Mouse (Mus musculus) kidney, embryonic 15.5 days (tissue): ENCODE results near the gene Adad1. TPM values are rescaled to one million over a fixed set of nuclear protein-coding genes. Genes with fewer than 3 reads are reported as not detected.

Source experiments
- ATAC-seq: fragments of 200-750 bp; cut with Nextera tagmentation; replicated peaks from 2 replicates; pipeline ENCODE4 v1.8.0; 2017; ENCODE audit warnings: moderate TSS enrichment; ENCODE audit not compliant: low FRiP score
- H3K27ac ChIP-seq: fragments of 300-500 bp; sonication (generic); 2 replicates; pipeline ENCODE4 v1.5.1; 2015; ENCODE audit warnings: mild to moderate bottlenecking, inconsistent platforms
- H3K27me3 ChIP-seq: fragments of 300-500 bp; sonication (generic); 2 replicates; pipeline ENCODE4 v1.6.1; 2015; ENCODE audit warnings: inconsistent platforms
- H3K36me3 ChIP-seq: fragments of 300-500 bp; sonication (generic); 2 replicates; pipeline ENCODE4 v1.6.1; 2015; ENCODE audit warnings: inconsistent platforms
- H3K4me1 ChIP-seq: fragments of 300-500 bp; sonication (generic); 2 replicates; pipeline ENCODE4 v1.6.1; 2015; ENCODE audit warnings: inconsistent platforms
- H3K4me2 ChIP-seq: fragments of 300-500 bp; sonication (generic); 2 replicates; pipeline ENCODE4 v1.6.1; 2015; ENCODE audit warnings: moderate library complexity, mild to moderate bottlenecking, inconsistent platforms
- H3K4me3 ChIP-seq: fragments of 300-500 bp; sonication (generic); replicated peaks from 2 replicates; pipeline ENCODE4 v1.5.1; 2015; ENCODE audit warnings: mild to moderate bottlenecking, inconsistent platforms
- H3K9ac ChIP-seq: fragments of 300-500 bp; sonication (generic); 2 replicates; pipeline ENCODE4 v1.6.1; 2015; ENCODE audit warnings: mild to moderate bottlenecking, inconsistent platforms
- H3K9me3 ChIP-seq: fragments of 300-500 bp; sonication (generic); replicated peaks from 2 replicates; pipeline ENCODE4 v1.6.1; 2016; ENCODE audit warnings: inconsistent platforms
- WGBS: fragments of 180-500 bp; shearing (Covaris S2); methylation state at CpG from one replicate; pipeline ENCODE4 v1.1.7; 2015; ENCODE audit warnings: mixed read lengths; 5-methylcytosine and 5-hydroxymethylcytosine counted together
- polyA plus RNA-seq: library from polyadenylated mRNA; unstranded; fragments of >200 nt; fragmentation: Nextera tagmentation; extraction: Ambion mirVana; gene quantifications from 2 replicates; pipeline ENCODE4 v1.2.1, GENCODE M21; 2015

Adad1 gene
- polyA plus RNA-seq, 1 experiment from 2014 or later, result 0.27 TPM

DNA sequence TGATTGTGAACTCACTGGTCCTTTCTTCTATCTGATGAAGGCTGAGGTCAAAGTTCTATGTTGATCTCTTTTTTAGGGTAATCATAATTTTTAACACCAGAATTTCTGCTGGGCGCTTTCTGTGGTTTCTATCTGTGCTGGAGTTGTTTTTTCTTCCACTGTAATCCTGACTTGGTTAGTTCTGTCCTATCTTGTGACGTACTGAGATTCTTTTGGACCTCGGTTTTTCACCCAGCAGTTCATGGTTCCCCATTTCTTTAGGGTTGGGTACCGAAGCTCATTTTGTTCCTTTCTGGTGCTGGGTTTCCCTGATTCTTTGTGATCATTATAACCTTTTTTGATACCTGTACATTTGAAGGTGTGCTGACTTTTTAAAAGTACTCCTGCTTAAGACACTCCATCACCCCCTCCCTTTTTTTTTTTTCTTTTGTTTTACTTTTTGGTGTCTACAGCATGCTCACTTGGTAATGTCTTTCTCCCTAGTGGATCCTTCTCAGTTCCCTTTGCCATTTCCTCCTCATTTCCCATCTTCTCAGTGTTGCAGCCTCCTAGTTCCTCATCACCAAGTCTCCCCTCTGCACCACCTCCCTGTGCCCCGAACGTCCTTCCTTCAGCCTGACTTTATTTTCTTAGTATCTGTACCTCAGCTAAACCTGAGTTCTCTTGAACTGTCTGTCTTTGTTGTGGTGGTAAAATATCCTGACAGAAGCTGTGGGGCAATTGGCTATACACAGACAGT, 77.0 kb downstream of the Adad1 start:
- 91% methylated on average over 6 of the region's 6 CpGs for WGBS
- H3K27me3 ChIP-seq, result no peaks in the 10 kb centered on the region

DNA sequence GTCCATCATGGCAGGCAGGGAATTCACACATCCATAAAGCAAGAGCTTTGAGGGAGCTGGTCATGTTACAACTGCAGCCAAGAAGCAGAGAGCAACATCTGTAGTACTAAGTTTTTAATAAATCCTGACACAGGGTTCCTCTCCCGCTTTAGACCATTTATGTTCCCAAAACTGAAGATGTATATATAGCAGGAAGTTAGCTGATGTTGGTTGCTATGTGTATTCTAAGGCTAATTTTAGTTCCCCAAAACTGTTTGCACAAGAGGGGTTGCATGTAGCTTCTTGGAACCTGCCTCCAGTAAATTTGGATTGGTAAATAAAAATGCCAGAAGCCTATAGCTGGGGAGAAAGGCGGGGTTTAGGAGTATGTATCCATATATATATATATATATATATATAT, 78.5 kb downstream of the Adad1 start:
- Histone ChIP-seq H3K4me1 (peaks cover 14% of the 10 kb centered on the region), H3K4me3 (no peak overlapping the region), H3K4me2 (no peak overlapping the region), H3K9me3 (no peaks in the 10 kb centered on the region), H3K9ac (no peak overlapping the region), H3K36me3 (no peaks in the 10 kb centered on the region), H3K27me3 (no peaks in the 10 kb centered on the region), H3K27ac (no peak overlapping the region)
- 96% methylated on average over 2 of the region's 2 CpGs for WGBS
- no peak for ATAC-seq

More for the DNA sequence above, 77.0 kb downstream of the Adad1 start:
- Histone ChIP-seq H3K9me3 (no peaks in the 10 kb centered on the region), H3K4me1 (peaks cover 4% of the 10 kb centered on the region; the same call in 1 of the 2 replicates), H3K4me2 (no peak overlapping the region), H3K4me3 (no peak overlapping the region), H3K27ac (no peak overlapping the region), H3K36me3 (no peaks in the 10 kb centered on the region), H3K9ac (no peak overlapping the region)
- no peak for ATAC-seq

DNA sequence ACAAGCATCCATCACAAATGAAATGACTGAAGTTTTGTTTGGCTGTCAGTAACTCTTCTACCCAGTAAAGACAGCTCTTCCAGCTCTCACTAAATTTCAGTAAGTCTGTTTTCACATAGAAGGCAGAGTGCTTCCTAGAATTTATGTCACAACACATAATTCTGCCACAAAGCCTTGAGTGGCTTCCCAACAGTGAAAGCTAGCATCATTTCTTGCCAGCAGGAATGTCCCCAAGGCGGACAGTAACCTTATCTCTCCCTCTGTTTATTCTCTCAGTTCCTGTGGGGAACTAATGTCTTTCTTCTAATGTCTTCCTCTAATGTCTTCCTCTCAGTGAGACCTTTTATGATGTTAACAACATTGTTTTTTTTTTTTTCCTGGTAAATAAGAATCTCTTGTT, 81.7 kb downstream of the Adad1 start:
- 15% methylated on average over 1 of the region's 1 CpGs for WGBS
- no peak for ATAC-seq

DNA sequence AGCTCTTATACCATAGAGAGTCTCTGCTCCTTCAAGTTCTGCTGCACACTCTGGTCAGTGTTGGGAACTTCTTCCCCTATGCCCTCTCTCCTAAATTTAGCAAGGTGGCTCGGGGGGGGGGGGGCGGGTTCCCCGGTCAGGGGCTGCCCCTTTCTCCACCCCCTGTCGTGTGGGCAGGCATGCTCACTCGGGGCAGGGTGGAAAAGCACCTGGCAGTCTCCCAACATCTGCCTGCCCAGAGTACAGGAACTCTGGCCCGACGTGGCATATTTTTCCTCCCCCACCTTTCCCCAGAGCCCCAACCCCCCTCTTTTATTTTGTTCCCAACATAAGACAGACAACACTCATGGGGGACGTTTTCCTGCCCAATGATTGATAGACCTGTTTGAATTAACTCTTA, 83.1 kb downstream of the Adad1 start:
- peak overlapping the region; percentile 30; the same call in 1 of the 2 replicates for H3K4me2 ChIP-seq
- H3K9me3 ChIP-seq, result no peaks in the 10 kb centered on the region
- H3K27ac ChIP-seq, result no peak overlapping the region
- WGBS, result 7% methylated on average over 8 of the region's 8 CpGs
- H3K4me1 ChIP-seq, result peaks cover 12% of the 10 kb centered on the region
- no peak overlapping the region for H3K9ac ChIP-seq
- peak; percentile 49; the same call in 1 of the 2 replicates for ATAC-seq
- H3K36me3 ChIP-seq, result no peaks in the 10 kb centered on the region
- no peak overlapping the region for H3K4me3 ChIP-seq
- H3K27me3 ChIP-seq, result no peaks in the 10 kb centered on the region

More for the DNA sequence above, 81.7 kb downstream of the Adad1 start:
- no peak overlapping the region for H3K4me2 ChIP-seq
- H3K27ac ChIP-seq, result no peak overlapping the region
- H3K36me3 ChIP-seq, result no peaks in the 10 kb centered on the region
- peaks cover 12% of the 10 kb centered on the region for H3K4me1 ChIP-seq
- H3K4me3 ChIP-seq, result no peak overlapping the region
- no peaks in the 10 kb centered on the region for H3K27me3 ChIP-seq
- H3K9me3 ChIP-seq, result no peaks in the 10 kb centered on the region
- no peak overlapping the region for H3K9ac ChIP-seq

DNA sequence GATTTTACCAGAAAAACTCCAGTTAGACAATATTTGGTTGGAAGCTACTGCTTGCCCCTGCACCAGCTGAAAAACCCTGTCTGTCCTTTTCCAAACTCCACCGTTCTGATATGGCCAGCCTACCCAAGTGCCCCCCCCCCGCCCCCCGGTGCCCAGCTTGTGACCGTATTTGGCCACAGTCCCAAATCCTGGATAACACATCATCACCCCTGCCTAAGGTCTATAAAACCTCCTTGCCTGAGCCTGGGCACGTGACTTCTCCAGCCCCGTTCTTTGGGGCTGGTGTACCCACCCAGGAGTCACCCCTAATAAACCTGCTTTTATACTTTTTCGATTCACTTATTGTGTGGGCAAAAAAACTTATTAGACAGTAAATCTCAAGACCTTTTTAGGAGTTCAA, 83.5 kb downstream of the Adad1 start:
- peaks cover 12% of the 10 kb centered on the region for H3K4me1 ChIP-seq
- no peak overlapping the region for H3K9ac ChIP-seq
- no peak overlapping the region for H3K4me3 ChIP-seq
- H3K36me3 ChIP-seq, result no peaks in the 10 kb centered on the region
- no peak for ATAC-seq
- no peak overlapping the region for H3K27ac ChIP-seq
- H3K4me2 ChIP-seq, result peak overlapping the region; percentile 30; the same call in 1 of the 2 replicates
- H3K9me3 ChIP-seq, result no peaks in the 10 kb centered on the region
- WGBS, result 56% methylated on average over 7 of the region's 7 CpGs
- no peaks in the 10 kb centered on the region for H3K27me3 ChIP-seq

DNA sequence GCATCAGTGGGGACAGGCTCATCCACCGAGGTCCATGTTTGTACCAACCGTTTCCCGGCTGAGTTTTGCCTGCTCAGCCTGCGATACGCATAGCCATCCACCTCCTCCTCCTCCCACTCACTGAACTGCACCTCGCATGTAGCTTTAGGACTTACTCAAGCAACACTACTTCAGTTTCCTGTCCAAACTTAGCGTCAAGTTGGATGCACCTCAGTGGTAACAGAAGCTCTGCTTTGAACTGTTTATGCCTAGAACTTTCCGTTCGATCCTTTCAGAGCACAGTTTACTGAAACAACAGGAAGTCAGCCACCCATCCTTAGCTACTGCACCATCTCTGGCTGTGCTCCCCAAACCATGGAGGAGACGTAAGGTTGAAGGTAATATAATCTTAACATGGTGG, 88.9 kb downstream of the Adad1 start:
- Histone ChIP-seq H3K36me3 (no peaks in the 10 kb centered on the region), H3K4me2 (no peak overlapping the region), H3K4me3 (no peak overlapping the region), H3K9me3 (no peaks in the 10 kb centered on the region), H3K27me3 (no peaks in the 10 kb centered on the region), H3K9ac (no peak overlapping the region), H3K4me1 (no peaks in the 10 kb centered on the region), H3K27ac (no peak overlapping the region)
- 51% methylated on average over 10 of the region's 10 CpGs for whole genome bisulfite sequencing
- ATAC-seq, result no peak

DNA sequence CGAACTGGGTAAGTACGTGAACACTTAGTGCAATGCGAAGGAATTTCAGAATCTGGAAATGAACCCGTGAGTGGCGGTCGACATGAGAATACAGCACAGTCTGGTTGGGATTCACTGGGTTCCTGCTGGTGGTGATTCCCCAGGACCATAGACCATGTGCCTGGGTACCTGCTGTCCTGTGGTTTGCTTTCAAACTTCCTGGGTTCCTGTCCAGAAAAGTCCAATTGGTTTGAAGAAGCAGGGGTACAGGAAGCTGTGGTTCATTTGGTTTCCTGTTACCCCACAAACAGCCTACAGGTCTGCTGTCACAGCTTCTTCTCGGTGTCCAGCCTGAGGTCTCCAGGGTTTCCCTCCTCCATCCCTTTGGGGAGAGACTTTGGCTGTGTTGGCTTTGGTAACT, 89.7 kb downstream of the Adad1 start:
- no peaks in the 10 kb centered on the region for H3K9me3 ChIP-seq
- H3K9ac ChIP-seq, result no peak overlapping the region
- no peak overlapping the region for H3K4me3 ChIP-seq
- H3K36me3 ChIP-seq, result no peaks in the 10 kb centered on the region
- H3K4me2 ChIP-seq, result no peak overlapping the region
- 92% methylated on average over 7 of the region's 7 CpGs for WGBS
- H3K27me3 ChIP-seq, result no peaks in the 10 kb centered on the region
- no peak for ATAC-seq
- H3K27ac ChIP-seq, result no peak overlapping the region
- no peaks in the 10 kb centered on the region for H3K4me1 ChIP-seq

DNA sequence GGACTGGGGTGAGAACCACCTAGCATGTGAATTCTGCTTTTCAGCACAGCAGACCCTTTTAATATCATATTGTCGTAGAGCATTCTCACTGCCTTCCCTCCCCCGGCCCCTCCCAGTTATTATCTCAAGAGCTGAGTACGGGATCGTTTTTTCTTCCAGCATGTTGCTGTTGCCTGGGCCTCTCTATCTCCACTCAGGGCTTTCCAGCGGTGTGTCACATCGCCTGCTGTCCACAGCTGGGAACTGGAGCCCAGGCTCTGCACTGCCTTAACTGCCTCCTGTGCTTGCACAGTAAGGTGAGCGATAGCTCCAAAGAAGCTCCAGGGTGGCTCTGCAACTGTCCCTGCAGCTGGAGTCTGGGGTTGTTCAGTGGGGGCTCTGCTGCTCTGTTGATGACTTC, 91.1 kb downstream of the Adad1 start:
- Histone ChIP-seq H3K9me3 (no peaks in the 10 kb centered on the region), H3K27me3 (no peaks in the 10 kb centered on the region), H3K4me1 (no peaks in the 10 kb centered on the region), H3K9ac (no peak overlapping the region), H3K4me2 (no peak overlapping the region), H3K27ac (no peak overlapping the region), H3K36me3 (no peaks in the 10 kb centered on the region), H3K4me3 (no peak overlapping the region)
- WGBS, result 60% methylated on average over 7 of the region's 7 CpGs
- no peak for ATAC-seq

DNA sequence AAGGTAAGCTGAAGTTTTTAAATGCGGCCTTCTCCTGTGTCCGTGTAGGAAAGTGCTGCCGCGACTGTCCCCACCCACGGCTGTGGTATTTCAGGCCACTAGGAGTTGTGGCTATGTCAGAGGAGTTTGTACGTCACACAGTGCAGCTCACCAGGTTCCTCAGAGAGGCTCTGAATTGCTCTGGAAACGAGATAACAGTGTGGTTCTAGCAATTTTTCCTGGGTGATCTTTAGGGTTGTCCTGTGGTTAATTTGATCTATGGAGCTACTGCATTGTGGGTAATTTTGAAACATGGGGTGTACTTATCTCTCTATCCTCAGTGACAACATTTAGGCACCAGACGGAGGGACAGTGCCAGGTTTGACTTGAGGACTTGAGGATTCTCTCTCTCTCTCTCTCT, 93.8 kb downstream of the Adad1 start:
- 75% methylated on average over 8 of the region's 8 CpGs for WGBS
- Histone ChIP-seq H3K36me3 (no peaks in the 10 kb centered on the region), H3K4me1 (no peaks in the 10 kb centered on the region), H3K27me3 (no peaks in the 10 kb centered on the region), H3K9ac (no peak overlapping the region), H3K9me3 (no peaks in the 10 kb centered on the region), H3K27ac (no peak overlapping the region), H3K4me2 (no peak overlapping the region), H3K4me3 (no peak overlapping the region)
- ATAC-seq, result no peak

DNA sequence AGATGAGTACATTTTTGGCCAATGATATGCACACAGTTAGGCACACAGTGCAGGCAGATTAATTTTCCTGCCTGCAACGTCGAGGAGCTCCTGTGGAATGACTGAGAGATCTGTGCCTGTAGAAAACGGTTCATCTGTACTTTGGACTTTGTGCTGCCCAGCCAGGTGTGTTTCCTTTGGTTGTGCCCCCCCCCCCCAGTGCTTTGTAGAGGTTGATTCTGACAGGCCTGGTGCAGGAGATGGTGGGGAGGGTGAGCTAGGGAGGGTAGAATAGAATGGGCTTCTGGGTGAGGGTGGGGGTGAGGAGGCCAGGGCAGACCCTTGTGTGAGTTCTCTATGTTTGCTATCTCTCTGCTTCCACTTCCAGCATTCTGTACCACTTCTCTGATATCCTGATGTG, 94.9 kb downstream of the Adad1 start:
- WGBS, result 73% methylated on average over 3 of the region's 3 CpGs
- no peak overlapping the region for H3K9ac ChIP-seq
- H3K36me3 ChIP-seq, result no peaks in the 10 kb centered on the region
- H3K4me3 ChIP-seq, result no peak overlapping the region
- H3K4me2 ChIP-seq, result no peak overlapping the region
- H3K9me3 ChIP-seq, result no peaks in the 10 kb centered on the region
- no peak for ATAC-seq
- H3K27ac ChIP-seq, result no peak overlapping the region
- no peaks in the 10 kb centered on the region for H3K4me1 ChIP-seq
- no peaks in the 10 kb centered on the region for H3K27me3 ChIP-seq

DNA sequence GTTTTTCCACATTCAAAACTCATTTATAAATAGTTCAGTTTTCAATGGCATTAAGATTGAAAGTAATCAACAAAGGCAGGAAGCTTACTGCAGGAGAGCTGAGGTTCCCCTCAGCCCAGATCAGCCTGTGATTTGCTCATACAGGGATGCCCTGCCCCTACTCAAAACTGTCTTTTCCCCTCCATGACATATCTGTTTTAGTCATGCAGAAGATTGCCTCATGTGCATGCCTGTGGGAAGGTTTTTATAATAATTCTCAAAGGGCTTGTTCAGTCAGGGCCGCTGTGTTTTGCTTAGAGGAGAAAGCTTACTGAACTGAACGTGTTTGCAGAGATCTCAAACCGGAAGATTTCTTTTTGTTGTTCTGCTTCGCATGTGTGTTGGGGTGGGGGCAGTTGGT, 97.8 kb downstream of the Adad1 start:
- no peaks in the 10 kb centered on the region for H3K9me3 ChIP-seq
- ATAC-seq, result no peak
- no peaks in the 10 kb centered on the region for H3K36me3 ChIP-seq
- H3K9ac ChIP-seq, result no peak overlapping the region
- WGBS, result 64% methylated on average over 4 of the region's 4 CpGs
- no peak overlapping the region for H3K4me3 ChIP-seq
- no peak overlapping the region for H3K4me2 ChIP-seq
- H3K27me3 ChIP-seq, result no peaks in the 10 kb centered on the region
- no peaks in the 10 kb centered on the region for H3K4me1 ChIP-seq
- H3K27ac ChIP-seq, result no peak overlapping the region

DNA sequence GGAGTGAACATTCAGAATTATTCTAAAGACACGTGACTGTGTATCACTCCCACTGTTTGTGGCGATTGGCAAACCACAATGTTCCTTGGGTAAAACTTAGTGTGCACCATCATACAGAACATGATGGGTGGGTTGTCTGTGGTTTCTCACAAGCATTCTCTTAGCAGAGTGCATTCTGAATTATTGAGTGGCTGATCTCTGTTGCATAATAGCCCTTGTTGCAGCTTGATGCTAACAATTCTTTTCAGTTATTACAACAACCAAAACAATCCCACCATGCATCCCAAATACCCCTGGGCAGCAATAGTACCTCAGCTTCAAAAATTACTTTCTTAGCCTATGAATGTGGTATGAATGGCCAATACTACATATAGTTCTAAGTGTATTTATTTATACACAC, 106.0 kb downstream of the Adad1 start:
- Histone ChIP-seq H3K4me1 (no peaks in the 10 kb centered on the region), H3K9ac (no peak overlapping the region), H3K4me3 (no peak overlapping the region), H3K27me3 (no peaks in the 10 kb centered on the region), H3K9me3 (no peaks in the 10 kb centered on the region), H3K27ac (no peak overlapping the region), H3K36me3 (no peaks in the 10 kb centered on the region), H3K4me2 (no peak overlapping the region)
- WGBS, result 93% methylated on average over 2 of the region's 2 CpGs
- ATAC-seq, result no peak
